Mouse (Mus musculus) midbrain, embryonic 15.5 days (tissue): ENCODE data around the gene Asic1. TPM values are rescaled to one million over a fixed set of nuclear protein-coding genes. Genes with fewer than 3 reads are reported as not detected.
A peak's percentile ranks its signal among the peaks of the same experiment; 100 is the strongest.

Source experiments
- ATAC-seq: fragments of 200-750 bp; cut with Nextera tagmentation; replicated peaks from 2 replicates; pipeline ENCODE4 v1.8.0; 2017; ENCODE audit warnings: moderate TSS enrichment
- H3K27ac ChIP-seq: fragments of 300-500 bp; sonication (generic); 2 replicates; pipeline ENCODE4 v1.5.1; 2015; ENCODE audit warnings: mild to moderate bottlenecking, inconsistent platforms
- H3K27me3 ChIP-seq: fragments of 300-500 bp; sonication (generic); replicated peaks from 2 replicates; pipeline ENCODE4 v1.6.1; 2015; ENCODE audit warnings: inconsistent platforms
- H3K36me3 ChIP-seq: fragments of 300-500 bp; sonication (generic); replicated peaks from 2 replicates; pipeline ENCODE4 v1.6.1; 2015; ENCODE audit warnings: inconsistent platforms
- H3K4me1 ChIP-seq: fragments of 300-500 bp; sonication (generic); 2 replicates; pipeline ENCODE4 v1.6.1; 2015; ENCODE audit warnings: inconsistent platforms
- H3K4me2 ChIP-seq: fragments of 300-500 bp; sonication (generic); 2 replicates; pipeline ENCODE4 v1.6.1; 2015; ENCODE audit warnings: inconsistent platforms, mild to moderate bottlenecking, moderate library complexity
- H3K4me3 ChIP-seq: fragments of 300-500 bp; sonication (generic); 2 replicates; pipeline ENCODE4 v1.5.1; 2015; ENCODE audit warnings: mild to moderate bottlenecking, inconsistent platforms
- H3K9ac ChIP-seq: fragments of 300-500 bp; sonication (generic); 2 replicates; pipeline ENCODE4 v1.6.1; 2015; ENCODE audit warnings: mild to moderate bottlenecking, inconsistent platforms
- H3K9me3 ChIP-seq: fragments of 300-500 bp; sonication (generic); 2 replicates; pipeline ENCODE4 v1.6.1; 2016; ENCODE audit warnings: inconsistent platforms
- WGBS: fragments of 180-500 bp; shearing (Covaris S2); methylation state at CpG from one replicate; pipeline ENCODE4 v1.1.7; 2015; ENCODE audit warnings: mixed read lengths; 5-methylcytosine and 5-hydroxymethylcytosine counted together
- polyA plus RNA-seq: library from polyadenylated mRNA; unstranded; fragments of >200 nt; fragmentation: Nextera tagmentation; extraction: Ambion mirVana; gene quantifications from 2 replicates; pipeline ENCODE4 v1.2.1, GENCODE M21; 2015

The Asic1 gene
- polyA plus RNA-seq, result 64.0 and 65.9 TPM in 2 replicates

DNA sequence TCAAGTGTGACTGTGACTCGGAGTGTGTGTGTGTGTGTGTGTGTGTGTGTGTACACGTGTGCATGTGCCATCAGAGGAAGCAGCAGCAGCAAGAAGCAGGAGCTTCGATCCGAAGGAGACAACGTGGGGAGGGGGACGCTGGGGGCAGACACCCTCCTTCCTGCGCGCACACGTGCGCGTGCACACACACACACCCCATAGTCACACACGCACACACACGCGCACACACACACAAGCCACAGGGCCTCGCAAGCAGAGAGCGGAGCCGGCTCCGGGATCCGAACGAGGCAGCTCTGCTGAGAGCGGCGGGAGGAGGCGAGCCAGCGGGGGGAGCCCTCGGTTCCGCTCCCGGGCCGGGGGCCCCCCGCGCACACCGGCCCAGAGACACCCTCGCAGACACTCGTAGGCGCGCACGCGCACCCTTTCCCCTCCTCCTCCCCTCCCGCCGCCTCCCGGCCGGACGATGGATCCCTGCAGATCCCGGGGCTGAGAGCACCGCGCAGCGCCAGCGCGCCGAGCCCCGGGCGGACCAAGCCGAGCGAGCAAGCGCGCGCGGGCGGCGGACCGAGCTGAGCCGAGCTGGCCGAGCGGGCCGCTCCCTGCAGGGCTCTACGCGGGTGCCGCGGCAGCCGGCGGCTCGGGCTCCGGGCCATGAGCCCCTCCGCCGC, at the start of gene Asic1:
Gene Asic1, plus strand, starts transcription at position 215 of the 668 bp plus-strand sequence.
- Histone ChIP-seq H3K4me3 (peak within 1 kb of the TSS; percentile 90), H3K27me3 (no peaks in the 10 kb centered on the region), H3K4me2 (peak within 1 kb of the TSS; percentile 77), H3K9me3 (no peaks in the 10 kb centered on the region), H3K9ac (peak within 1 kb of the TSS; percentile 89), H3K4me1 (peaks cover 74% of the 10 kb centered on the region), H3K27ac (peak within 1 kb of the TSS; percentile 96), H3K36me3 (no peaks in the 10 kb centered on the region)
- peak; percentile 70 for ATAC-seq
- whole genome bisulfite sequencing, result under 1% methylated on average over 54 of the region's 74 CpGs

- H3K4me3 ChIP-seq, result no peak overlapping the region
- no peaks in the 10 kb centered on the region for H3K9me3 ChIP-seq
- no peaks in the 10 kb centered on the region for H3K27me3 ChIP-seq
- H3K36me3 ChIP-seq, result 0 out of 2 replicates have a peak, but pooled peaks cover 8% of the 10 kb centered on the region
- 96% methylated on average over 11 of the region's 11 CpGs for WGBS
- H3K4me1 ChIP-seq, result no peaks in the 10 kb centered on the region
- no peak for ATAC-seq
- H3K27ac ChIP-seq, result no peak overlapping the region
- H3K4me2 ChIP-seq, result no peak overlapping the region
- no peak overlapping the region for H3K9ac ChIP-seq
Measured at GRCm38 (mm10) chr15:99622063-99622462, 48.1 kb upstream of the Asic1 start.

GRCm38 (mm10) chr15:99631618-99632017, 38.5 kb upstream of the Asic1 start:
- no peak overlapping the region for H3K4me3 ChIP-seq
- H3K4me1 ChIP-seq, result peaks cover 6% of the 10 kb centered on the region; the same call in 1 of the 2 replicates
- H3K36me3 ChIP-seq, result peaks cover 12% of the 10 kb centered on the region
- H3K9me3 ChIP-seq, result no peaks in the 10 kb centered on the region
- ATAC-seq, result no peak
- no peaks in the 10 kb centered on the region for H3K27me3 ChIP-seq
- H3K4me2 ChIP-seq, result no peak overlapping the region
- H3K9ac ChIP-seq, result no peak overlapping the region
- no peak overlapping the region for H3K27ac ChIP-seq

DNA sequence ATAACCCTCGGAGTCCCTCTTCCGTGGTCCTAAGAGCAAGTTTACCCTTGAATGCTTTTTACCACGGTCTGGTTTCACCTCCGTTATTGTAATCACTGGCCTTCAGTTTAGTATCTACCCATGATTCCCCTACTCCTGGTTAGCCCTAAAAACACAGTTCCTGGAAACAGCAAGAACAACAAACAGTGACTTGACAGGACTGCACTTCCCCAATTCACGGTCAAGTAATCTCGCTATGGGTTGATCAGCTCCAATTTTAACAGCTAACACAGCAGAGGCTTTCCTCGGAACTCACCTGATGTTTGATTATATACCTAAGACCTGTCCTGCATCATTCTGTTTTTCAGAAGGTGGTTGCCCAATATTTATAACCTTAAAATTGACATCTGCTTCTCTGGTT, 35.5 kb upstream of the Asic1 start:
- H3K4me2 ChIP-seq, result no peak overlapping the region
- H3K4me1 ChIP-seq, result peaks cover 20% of the 10 kb centered on the region
- no peaks in the 10 kb centered on the region for H3K27me3 ChIP-seq
- no peak overlapping the region for H3K9ac ChIP-seq
- no peak overlapping the region for H3K4me3 ChIP-seq
- WGBS, result 94% methylated on average over 7 of the region's 7 CpGs
- H3K9me3 ChIP-seq, result no peaks in the 10 kb centered on the region
- no peak overlapping the region for H3K27ac ChIP-seq
- peaks cover 12% of the 10 kb centered on the region for H3K36me3 ChIP-seq
- ATAC-seq, result no peak

- peak overlapping the region; percentile 22 for H3K4me2 ChIP-seq
- no peaks in the 10 kb centered on the region for H3K9me3 ChIP-seq
- no peak overlapping the region for H3K4me3 ChIP-seq
- peaks cover 23% of the 10 kb centered on the region for H3K4me1 ChIP-seq
- ATAC-seq, result peak; percentile 63; the same call in 1 of the 2 replicates
- peaks cover under 1% of the 10 kb centered on the region; the same call in 1 of the 2 replicates for H3K36me3 ChIP-seq
- H3K27ac ChIP-seq, result peak overlapping the region; percentile 81
- no peaks in the 10 kb centered on the region for H3K27me3 ChIP-seq
- 38% methylated on average over 12 of the region's 12 CpGs for WGBS
- H3K9ac ChIP-seq, result no peak overlapping the region
Measured at GRCm38 (mm10) chr15:99637405-99638123, 32.6 kb upstream of the Asic1 start.

DNA sequence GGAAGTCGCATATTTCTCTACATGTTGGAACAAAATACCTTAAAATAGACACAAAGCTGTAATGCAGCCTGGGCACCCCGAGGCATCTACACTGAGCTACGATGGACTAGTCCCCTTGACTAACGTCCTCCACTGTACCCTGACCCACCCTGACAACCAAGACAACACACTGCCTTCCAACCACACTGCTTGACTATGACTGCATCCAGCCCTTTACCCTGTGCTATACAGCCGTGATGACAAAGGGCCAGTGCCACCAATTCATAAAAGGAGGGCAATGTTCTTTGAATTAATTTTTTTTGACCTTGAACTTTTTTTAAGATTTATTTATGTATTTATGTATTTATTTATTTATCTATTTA, 32.1 kb upstream of the Asic1 start:
- WGBS, result 58% methylated on average over 5 of the region's 5 CpGs
- Histone ChIP-seq H3K4me1 (peaks cover 25% of the 10 kb centered on the region), H3K9me3 (no peaks in the 10 kb centered on the region), H3K9ac (no peak overlapping the region), H3K4me3 (no peak overlapping the region), H3K27ac (peak overlapping the region; percentile 81), H3K36me3 (no peaks in the 10 kb centered on the region; the same call in 1 of the 2 replicates), H3K27me3 (no peaks in the 10 kb centered on the region), H3K4me2 (no peak overlapping the region)
- 0 out of 2 replicates have a peak, but pooled peaks have one; percentile 67 for ATAC-seq

DNA sequence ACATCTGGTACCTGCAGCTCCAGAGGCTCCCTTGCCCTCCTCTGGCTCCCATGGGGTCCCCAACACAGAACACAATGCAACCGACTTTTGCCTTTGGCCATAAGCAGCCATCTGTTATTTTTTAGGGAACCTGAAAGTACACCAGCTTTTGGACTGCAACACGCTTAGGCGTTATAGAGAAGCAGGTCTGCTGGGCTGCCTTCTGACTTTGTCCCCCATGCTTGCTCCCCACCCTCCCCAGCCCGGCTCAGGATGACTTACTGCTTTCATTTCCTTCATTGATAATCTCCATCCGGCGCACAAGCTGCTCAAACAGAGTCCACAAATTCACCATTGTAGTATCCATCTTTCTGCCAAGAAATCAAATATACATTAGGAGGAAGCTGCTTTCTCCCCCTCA, 27.5 kb upstream of the Asic1 start:
- no peak overlapping the region for H3K4me2 ChIP-seq

DNA sequence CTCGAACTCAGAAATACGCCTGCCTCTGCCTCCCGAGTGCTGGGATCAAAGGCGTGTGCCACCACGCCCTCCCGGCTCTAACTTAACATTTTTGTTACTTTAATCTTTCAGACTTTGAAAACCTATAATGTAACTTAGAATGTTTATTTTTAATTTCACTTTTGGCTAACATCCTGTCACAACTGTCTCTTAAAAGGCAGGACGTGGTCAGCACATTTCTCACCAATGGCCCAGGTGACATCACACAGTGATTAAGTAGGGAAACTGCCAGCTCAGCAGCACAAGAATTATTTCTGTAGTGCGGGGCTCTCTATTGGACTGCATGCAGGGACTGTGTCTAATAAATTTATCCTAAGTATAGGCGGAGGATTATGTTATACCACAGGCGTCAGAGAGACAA, 26.3 kb upstream of the Asic1 start:
- no peak overlapping the region for H3K4me2 ChIP-seq
- H3K4me3 ChIP-seq, result no peak overlapping the region
- H3K4me1 ChIP-seq, result peaks cover 56% of the 10 kb centered on the region
- H3K9me3 ChIP-seq, result no peaks in the 10 kb centered on the region
- peak; percentile 56; the same call in 1 of the 2 replicates for ATAC-seq
- H3K9ac ChIP-seq, result no peak overlapping the region
- 67% methylated on average over 10 of the region's 10 CpGs for WGBS
- H3K27ac ChIP-seq, result peak overlapping the region; percentile 53; the same call in 1 of the 2 replicates
- no peaks in the 10 kb centered on the region for H3K27me3 ChIP-seq
- H3K36me3 ChIP-seq, result no peaks in the 10 kb centered on the region

More for the DNA sequence above, 27.5 kb upstream of the Asic1 start:
- WGBS, result 57% methylated on average over 6 of the region's 6 CpGs
- H3K27ac ChIP-seq, result no peak overlapping the region
- H3K4me1 ChIP-seq, result peaks cover 50% of the 10 kb centered on the region
- H3K4me3 ChIP-seq, result no peak overlapping the region
- no peaks in the 10 kb centered on the region for H3K9me3 ChIP-seq
- H3K36me3 ChIP-seq, result no peaks in the 10 kb centered on the region
- ATAC-seq, result no peak
- H3K27me3 ChIP-seq, result no peaks in the 10 kb centered on the region
- no peak overlapping the region for H3K9ac ChIP-seq

DNA sequence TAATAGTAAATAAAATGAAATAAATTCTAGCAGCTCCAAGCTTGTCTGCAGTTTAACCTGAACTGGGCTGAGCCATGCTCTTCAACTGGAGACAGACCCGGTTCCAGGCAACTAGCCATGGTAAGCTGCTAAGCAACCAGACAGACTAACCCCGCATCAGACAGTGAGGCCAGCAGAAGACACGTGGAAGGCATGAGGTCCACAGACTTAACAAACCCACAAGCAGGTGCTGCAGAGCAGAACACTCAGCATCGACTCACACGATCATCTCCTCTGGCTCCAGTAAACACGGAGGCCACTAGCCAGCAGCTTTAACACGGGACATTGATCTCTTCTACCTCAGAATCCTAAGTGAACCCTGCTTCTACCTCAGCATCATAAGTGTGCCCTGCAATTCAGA, 25.4 kb upstream of the Asic1 start:
- H3K27me3 ChIP-seq, result no peaks in the 10 kb centered on the region
- H3K27ac ChIP-seq, result peak overlapping the region; percentile 35
- 0 out of 2 replicates have a peak, but pooled peaks have one; percentile 63 for ATAC-seq
- no peaks in the 10 kb centered on the region for H3K9me3 ChIP-seq
- no peak overlapping the region for H3K4me3 ChIP-seq
- H3K4me2 ChIP-seq, result no peak overlapping the region; the same call in 1 of the 2 replicates
- peaks cover 64% of the 10 kb centered on the region for H3K4me1 ChIP-seq
- WGBS, result 31% methylated on average over 7 of the region's 7 CpGs
- no peaks in the 10 kb centered on the region for H3K36me3 ChIP-seq
- no peak overlapping the region for H3K9ac ChIP-seq

DNA sequence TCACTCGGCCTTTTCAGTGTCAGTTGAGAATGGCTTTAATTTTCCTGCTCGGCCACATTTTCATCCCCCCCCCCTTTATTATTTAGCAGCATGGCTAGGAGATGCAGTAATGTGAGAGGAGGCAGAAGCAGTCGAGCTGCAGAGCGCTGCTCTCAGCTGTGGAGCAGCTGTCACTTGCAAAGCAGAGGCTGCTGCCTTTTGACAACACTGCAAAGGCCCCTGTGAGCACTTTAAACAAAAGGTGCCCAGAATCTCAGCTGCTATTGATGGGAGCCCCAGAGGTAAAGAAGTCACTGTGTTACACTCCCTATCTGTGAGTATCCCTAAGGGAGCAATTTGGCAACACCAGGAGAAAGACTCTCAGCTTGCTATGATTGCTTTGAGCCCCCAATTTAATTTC, 21.8 kb upstream of the Asic1 start:
- WGBS, result 10% methylated on average over 4 of the region's 4 CpGs
- peaks cover 78% of the 10 kb centered on the region for H3K4me1 ChIP-seq
- no peak for ATAC-seq

GRCm38 (mm10) chr15:99649067-99649761, 21.0 kb upstream of the Asic1 start:
- H3K36me3 ChIP-seq, result no peaks in the 10 kb centered on the region
- 21% methylated on average over 6 of the region's 6 CpGs for WGBS
- no peaks in the 10 kb centered on the region for H3K27me3 ChIP-seq
- H3K9me3 ChIP-seq, result no peaks in the 10 kb centered on the region
- peaks cover 77% of the 10 kb centered on the region for H3K4me1 ChIP-seq
- no peak for ATAC-seq
- H3K27ac ChIP-seq, result peak overlapping the region; percentile 75; the same call in 1 of the 2 replicates
- H3K4me3 ChIP-seq, result no peak overlapping the region
- no peak overlapping the region for H3K9ac ChIP-seq
- H3K4me2 ChIP-seq, result peak overlapping the region; percentile 94

More for the DNA sequence above, 21.8 kb upstream of the Asic1 start:
- H3K9me3 ChIP-seq, result no peaks in the 10 kb centered on the region
- H3K4me3 ChIP-seq, result no peak overlapping the region
- no peaks in the 10 kb centered on the region for H3K27me3 ChIP-seq
- H3K9ac ChIP-seq, result 0 out of 2 replicates have a peak overlapping the region, but pooled peaks have one; percentile 16
- H3K36me3 ChIP-seq, result no peaks in the 10 kb centered on the region
- peak overlapping the region; percentile 75 for H3K27ac ChIP-seq
- peak overlapping the region; percentile 15; the same call in 1 of the 2 replicates for H3K4me2 ChIP-seq

DNA sequence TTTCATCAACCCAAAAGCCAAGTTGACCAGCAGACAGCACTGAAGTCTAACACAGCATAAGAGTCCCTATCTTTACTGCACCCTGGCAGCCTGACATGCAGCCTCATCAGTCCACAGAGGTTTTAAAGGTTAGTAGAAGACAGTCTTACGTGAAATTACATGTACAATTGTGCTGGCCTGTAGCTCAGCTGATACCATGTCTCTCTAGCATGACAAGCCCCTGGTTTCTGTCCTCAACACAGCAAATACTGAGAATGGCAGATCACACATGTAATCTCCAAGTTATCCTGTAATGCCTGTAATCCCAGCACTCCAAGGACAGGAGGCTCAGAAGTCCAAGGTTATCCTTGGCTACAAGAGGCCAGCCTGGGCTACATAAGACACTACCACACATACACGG, 19.9 kb upstream of the Asic1 start:
- H3K9ac ChIP-seq, result no peak overlapping the region

More for the DNA sequence above, 19.9 kb upstream of the Asic1 start:
- Histone ChIP-seq H3K27ac (no peak overlapping the region), H3K36me3 (no peaks in the 10 kb centered on the region), H3K27me3 (0 out of 2 replicates have a peak, but pooled peaks cover 3% of the 10 kb centered on the region), H3K4me1 (peaks cover 68% of the 10 kb centered on the region), H3K9me3 (no peaks in the 10 kb centered on the region), H3K4me2 (peak overlapping the region; percentile 94), H3K4me3 (peak overlapping the region; percentile 92)
- no peak for ATAC-seq
- WGBS, result 56% methylated on average over 2 of the region's 2 CpGs
